Mouse (Mus musculus) lung, postnatal 0 days (tissue): ENCODE measurements around the gene Hilpda. TPM values are rescaled to one million over a fixed set of nuclear protein-coding genes. Genes with fewer than 3 reads are reported as not detected.

Experiments
- ATAC-seq: fragments of 200-750 bp; cut with Nextera tagmentation; 2 replicates; pipeline ENCODE4 v1.8.0; 2017; ENCODE audit warnings: moderate library complexity
- DNase-seq: peaks from one replicate; pipeline ENCODE4 v3.0.0-alpha.2; 2016; ENCODE audit warnings: low spot score
- H3K27ac ChIP-seq: fragments of 300-500 bp; sonication (generic); 2 replicates; pipeline ENCODE4 v1.5.1; 2014; ENCODE audit warnings: antibody characterized with exemption, mild to moderate bottlenecking, low read length, mixed read lengths
- H3K27me3 ChIP-seq: fragments of 300-500 bp; sonication (generic); replicated peaks from 2 replicates; pipeline ENCODE4 v1.6.1; 2014; ENCODE audit warnings: low read length, mixed read lengths; ENCODE audit not compliant: insufficient read depth
- H3K36me3 ChIP-seq: fragments of 300-500 bp; sonication (generic); 2 replicates; pipeline ENCODE4 v1.6.1; 2014; ENCODE audit warnings: low read length, mixed read lengths; ENCODE audit not compliant: insufficient read depth
- H3K4me1 ChIP-seq: fragments of 300-500 bp; sonication (generic); 2 replicates; pipeline ENCODE4 v1.6.1; 2014; ENCODE audit warnings: antibody characterized with exemption, low read depth, low read length, mixed read lengths; ENCODE audit not compliant: insufficient read depth
- H3K4me2 ChIP-seq: fragments of 300-500 bp; sonication (generic); replicated peaks from 2 replicates; pipeline ENCODE4 v1.6.1; 2014; ENCODE audit warnings: low read depth, mild to moderate bottlenecking, low read length, moderate library complexity, mixed read lengths
- H3K4me3 ChIP-seq: fragments of 300-500 bp; sonication (generic); 2 replicates; pipeline ENCODE4 v1.5.1; 2014; ENCODE audit warnings: low read depth, low read length
- H3K9ac ChIP-seq: fragments of 300-500 bp; sonication (generic); replicated peaks from 2 replicates; pipeline ENCODE4 v1.6.1; 2014; ENCODE audit warnings: low read depth, mild to moderate bottlenecking
- H3K9me3 ChIP-seq: fragments of 300-500 bp; sonication (generic); 2 replicates; pipeline ENCODE4 v1.6.1; 2016; ENCODE audit warnings: low read length, mixed read lengths
- CTCF ChIP-seq: IDR thresholded peaks from 2 replicates; pipeline ENCODE4 v1.5.1; 2016; ENCODE audit warnings: antibody characterized with exemption, mild to moderate bottlenecking
- EP300 ChIP-seq: IDR thresholded peaks from 2 replicates; pipeline ENCODE4 v1.6.1; 2016; ENCODE audit warnings: antibody characterized with exemption, mild to moderate bottlenecking, control low read depth
- WGBS: fragments of 180-500 bp; shearing (Covaris S2); extraction: QIAGEN DNeasy Blood & Tissue Kit; methylation state at CpG from one replicate; pipeline ENCODE4 v1.1.7; 2014; 5-methylcytosine and 5-hydroxymethylcytosine counted together
- polyA plus RNA-seq: library from polyadenylated mRNA; unstranded; fragments of >200 nt; fragmentation: Nextera tagmentation; extraction: Ambion mirVana; gene quantifications from 2 replicates; pipeline ENCODE4 v1.2.1, GENCODE M21; 2015

Hilpda gene
- polyA plus RNA-seq, 1 experiment from 2014 or later = 150 TPM

- Histone ChIP-seq H3K4me2 (no peak overlapping the region), H3K9ac (no peak overlapping the region), H3K4me3 (no peak overlapping the region), H3K36me3 (no peaks in the 10 kb centered on the region), H3K9me3 (no peaks in the 10 kb centered on the region), H3K27ac (no peak overlapping the region), H3K4me1 (no peaks in the 10 kb centered on the region), H3K27me3 (no peaks in the 10 kb centered on the region)
- DNase-seq (no peak), ATAC-seq (no peak)
- WGBS = 29% methylated on average over 7 of the region's 7 CpGs
- no peak for TF ChIP-seq EP300
- TF ChIP-seq CTCF = no peak
Observed at GRCm38 (mm10) chr6:29280671-29281070, 8.4 kb downstream of the Hilpda start.

DNA sequence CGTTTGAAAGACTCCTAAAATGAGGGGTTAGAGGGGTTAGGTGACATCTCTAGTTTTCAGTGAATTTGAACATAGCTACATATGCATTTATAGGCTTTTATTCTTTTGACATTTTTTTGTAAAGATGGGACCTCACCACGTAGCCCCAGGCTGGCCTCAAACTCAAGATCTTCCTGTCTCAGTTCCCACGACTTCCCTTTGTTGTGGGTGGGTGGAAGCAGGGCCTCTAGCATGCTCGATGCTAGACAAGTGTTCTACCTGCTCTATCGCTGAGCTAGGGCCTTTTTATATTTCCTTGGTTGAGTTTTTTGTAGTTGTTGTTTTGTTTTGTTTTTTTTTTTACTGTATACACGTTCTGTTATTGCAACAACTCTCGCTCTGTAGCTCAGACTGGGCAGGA lies 14.6 kb downstream of the Hilpda start:
- H3K4me1 ChIP-seq = no peaks in the 10 kb centered on the region
- ATAC-seq = no peak
- TF ChIP-seq CTCF (no peak), EP300 (no peak)
- WGBS = 68% methylated on average over 7 of the region's 7 CpGs
- DNase-seq = no peak
- no peaks in the 10 kb centered on the region for H3K36me3 ChIP-seq
- H3K4me2 ChIP-seq = no peak overlapping the region
- H3K9me3 ChIP-seq = no peaks in the 10 kb centered on the region
- no peak overlapping the region for H3K9ac ChIP-seq
- no peak overlapping the region for H3K27ac ChIP-seq
- H3K27me3 ChIP-seq = no peaks in the 10 kb centered on the region
- H3K4me3 ChIP-seq = no peak overlapping the region

GRCm38 (mm10) chr6:29287481-29287880 lies 15.2 kb downstream of the Hilpda start:
- ATAC-seq (no peak), DNase-seq (no peak)
- Histone ChIP-seq H3K9ac (no peak overlapping the region), H3K9me3 (no peaks in the 10 kb centered on the region), H3K36me3 (no peaks in the 10 kb centered on the region), H3K4me2 (no peak overlapping the region), H3K4me1 (no peaks in the 10 kb centered on the region), H3K27me3 (no peaks in the 10 kb centered on the region), H3K27ac (no peak overlapping the region), H3K4me3 (no peak overlapping the region)
- 60% methylated on average over 6 of the region's 6 CpGs for WGBS
- TF ChIP-seq CTCF = no peak
- TF ChIP-seq EP300 = no peak

GRCm38 (mm10) chr6:29287944-29288343 lies 15.7 kb downstream of the Hilpda start:
- Histone ChIP-seq H3K27me3 (no peaks in the 10 kb centered on the region), H3K36me3 (no peaks in the 10 kb centered on the region), H3K4me2 (no peak overlapping the region), H3K27ac (no peak overlapping the region), H3K9ac (no peak overlapping the region), H3K4me1 (no peaks in the 10 kb centered on the region), H3K4me3 (no peak overlapping the region), H3K9me3 (no peaks in the 10 kb centered on the region)
- ATAC-seq (no peak), DNase-seq (no peak)
- no peak for TF ChIP-seq CTCF
- TF ChIP-seq EP300 = no peak
- 63% methylated on average over 5 of the region's 5 CpGs for WGBS

DNA sequence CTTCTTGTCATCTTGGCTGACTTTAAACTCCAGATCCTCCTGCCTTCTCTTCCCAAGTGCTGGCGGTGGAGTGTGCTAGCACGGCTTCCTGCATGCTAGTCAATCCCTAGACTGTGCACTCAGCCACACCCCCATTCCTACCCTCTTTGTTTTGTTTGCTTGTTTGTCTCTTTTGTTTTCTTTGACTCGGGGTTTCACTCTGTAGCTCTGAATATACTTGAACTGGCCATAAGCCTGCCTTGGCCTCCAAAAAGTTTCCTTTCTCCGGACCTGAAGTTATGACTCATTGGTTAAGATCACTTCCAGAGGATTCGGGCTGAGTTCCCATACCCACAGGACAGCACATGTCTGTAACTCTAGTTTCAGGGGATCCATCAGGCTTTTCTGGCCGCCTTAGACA lies 16.4 kb downstream of the Hilpda start:
- 58% methylated on average over 6 of the region's 6 CpGs for WGBS
- H3K36me3 ChIP-seq = no peaks in the 10 kb centered on the region
- H3K27me3 ChIP-seq = no peaks in the 10 kb centered on the region
- H3K4me2 ChIP-seq = no peak overlapping the region
- no peaks in the 10 kb centered on the region for H3K4me1 ChIP-seq
- ATAC-seq (no peak), DNase-seq (no peak)
- H3K27ac ChIP-seq = no peak overlapping the region
- H3K9me3 ChIP-seq = no peaks in the 10 kb centered on the region
- no peak for TF ChIP-seq CTCF
- H3K9ac ChIP-seq = no peak overlapping the region
- H3K4me3 ChIP-seq = no peak overlapping the region

GRCm38 (mm10) chr6:29299112-29299511 lies 26.8 kb downstream of the Hilpda start:
- 39% methylated on average over 2 of the region's 2 CpGs for WGBS
- no peak overlapping the region for H3K4me2 ChIP-seq
- TF ChIP-seq EP300 = no peak
- ATAC-seq (no peak), DNase-seq (no peak)
- H3K27ac ChIP-seq = no peak overlapping the region
- no peak overlapping the region for H3K4me3 ChIP-seq
- no peak overlapping the region for H3K9ac ChIP-seq
- H3K27me3 ChIP-seq = no peaks in the 10 kb centered on the region
- peaks cover 3% of the 10 kb centered on the region; the same call in 1 of the 2 replicates for H3K9me3 ChIP-seq
- no peaks in the 10 kb centered on the region for H3K4me1 ChIP-seq
- no peaks in the 10 kb centered on the region for H3K36me3 ChIP-seq

DNA sequence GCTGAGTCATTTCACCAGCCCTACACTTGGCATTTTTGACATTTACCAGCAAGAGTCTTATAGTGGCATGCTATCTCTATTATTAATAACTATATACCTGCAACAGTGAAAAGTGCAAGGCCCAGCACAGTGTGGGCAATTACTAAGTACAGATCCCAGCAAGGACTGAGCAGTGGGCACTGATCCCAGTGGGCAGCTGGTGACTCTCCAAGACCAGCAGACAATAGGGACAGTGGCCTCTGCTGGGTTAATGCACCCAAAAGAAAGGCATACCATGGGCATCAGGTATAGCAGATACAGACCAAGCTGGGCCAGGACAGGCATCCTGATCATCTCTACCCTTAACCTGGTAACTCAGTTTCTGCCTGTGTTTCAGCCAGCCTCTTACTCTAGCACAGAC lies 31.0 kb downstream of the Hilpda start:
- Histone ChIP-seq H3K4me1 (no peaks in the 10 kb centered on the region), H3K9me3 (peaks cover 3% of the 10 kb centered on the region; the same call in 1 of the 2 replicates), H3K27me3 (no peaks in the 10 kb centered on the region), H3K36me3 (no peaks in the 10 kb centered on the region), H3K4me2 (no peak overlapping the region), H3K4me3 (no peak overlapping the region), H3K27ac (no peak overlapping the region), H3K9ac (no peak overlapping the region)
- ATAC-seq = no peak
- no peak for TF ChIP-seq CTCF
- TF ChIP-seq EP300 = no peak
- DNase-seq = no peak
